Mouse (Mus musculus) layer of hippocampus, postnatal 10 days (tissue): ENCODE measurements around the gene Foxo4. TPM values are rescaled to one million over a fixed set of nuclear protein-coding genes. Genes with fewer than 3 reads are reported as not detected.

Experiments
- DNase-seq, 2 experiments: peaks; one replicate each; pipeline ENCODE4 v3.0.0; 2021; ENCODE audit warnings: low spot score in 2 of 2
- long read RNA-seq: library from polyadenylated mRNA; stranded (forward); transcript quantifications from one replicate; pipeline ENCODE4 v2.0.0, GENCODE M21; 2023
- total RNA-seq, 2 experiments: library from RNA; stranded (reverse); gene quantifications; 2 replicates each; pipeline ENCODE4 v1.2.3; 2021

Gene Foxo4
- 10 to 100 TPM; 14.2 to 16.2 TPM for total RNA-seq
- long read RNA-seq, partial matches to known transcripts = 2 of 2 reads
- long read RNA-seq, other reads (novel, unspliced or antisense) = 0 of 2 reads

GRCm38 (mm10) chrX:101253952-101254729 is at the start of gene Foxo4:
Foxo4 (plus strand) TSS chrX:101254528.
- DNase-seq = peak; percentile 73 to 83

GRCm38 (mm10) chrX:101221834-101222795 is 32.2 kb upstream of the Foxo4 start, which contains the start of gene Snx12:
Snx12 (minus strand) TSS chrX:101222563.
- DNase-seq = peak; percentile 87 to 88

GRCm38 (mm10) chrX:101222796-101223162 is 31.5 kb upstream of the Foxo4 start:
- no peak for DNase-seq

GRCm38 (mm10) chrX:101245011-101245410 is 9.3 kb upstream of the Foxo4 start:
- DNase-seq = no peak

- DNase-seq = no peak
Observed at GRCm38 (mm10) chrX:101254740-101255139, 412 bp downstream of the Foxo4 start.

GRCm38 (mm10) chrX:101256603-101257002 is 2.3 kb downstream of the Foxo4 start:
- no peak for DNase-seq

GRCm38 (mm10) chrX:101260441-101261325 is 6.4 kb downstream of the Foxo4 start:
- peak in 1 of 2 experiments; percentile 10 for DNase-seq

GRCm38 (mm10) chrX:101263892-101264291 is 9.6 kb downstream of the Foxo4 start, which contains the start of gene Gm614:
Gm614 (minus strand) TSS chrX:101263992.
- DNase-seq = no peak

GRCm38 (mm10) chrX:101266631-101267030 is 12.3 kb downstream of the Foxo4 start:
- no peak for DNase-seq

GRCm38 (mm10) chrX:101268025-101268754 is 13.9 kb downstream of the Foxo4 start, which contains the start of gene Il2rg:
Il2rg (minus strand) TSS chrX:101268255.
- DNase-seq = no peak

- DNase-seq = no peak
Observed at GRCm38 (mm10) chrX:101268755-101269124, 14.4 kb downstream of the Foxo4 start, which contains the start of gene Gm20489. Gm20489 (minus strand) TSS chrX:101269023.

- DNase-seq = no peak
Observed at GRCm38 (mm10) chrX:101273410-101273809, 19.1 kb downstream of the Foxo4 start.

GRCm38 (mm10) chrX:101273875-101274738 is 19.8 kb downstream of the Foxo4 start, which contains the start of gene Med12:
Med12 (plus strand) TSS chrX:101274030.
- DNase-seq = peak; percentile 77 to 83

- DNase-seq = no peak
Observed at GRCm38 (mm10) chrX:101282813-101283212, 28.5 kb downstream of the Foxo4 start.

- DNase-seq = peak; percentile 62 to 66
Observed at GRCm38 (mm10) chrX:101285534-101285933, 31.2 kb downstream of the Foxo4 start.

GRCm38 (mm10) chrX:101285953-101286670 is 31.8 kb downstream of the Foxo4 start:
- DNase-seq = no peak

- DNase-seq = no peak
Observed at GRCm38 (mm10) chrX:101287543-101287942, 33.2 kb downstream of the Foxo4 start.

GRCm38 (mm10) chrX:101288432-101288831 is 34.1 kb downstream of the Foxo4 start:
- DNase-seq = no peak
